Mouse (Mus musculus): Measurements from ENCODE around the gene Nprl3. TPM values are rescaled to one million over a fixed set of nuclear protein-coding genes. Genes with fewer than 3 reads are reported as not detected.

The Nprl3 gene
- polyA plus RNA-seq, 2 experiments = 29.4 to 88.8 TPM

- H3K9ac ChIP-seq (ENCODE audit: low read depth, low read length, severe bottlenecking) = peak overlapping the region; percentile 95
- peak; percentile 58 for ATAC-seq (ENCODE audit: low FRiP score, low read depth)
- peak overlapping the region; percentile 92 for H3K27ac ChIP-seq (replicated peaks; ENCODE audit: low read depth, low read length)
- no peak; the same call in 1 of the 2 replicates for TF ChIP-seq POLR2A (IDR thresholded peaks at IDR 0.05; ENCODE audit: borderline replicate concordance, extremely low read depth, insufficient read depth, insufficient read length)
- under 1% methylated on average over 38 of the region's 46 CpGs for WGBS
- peaks cover under 1% of the 10 kb centered on the region for H3K36me3 ChIP-seq (ENCODE audit: control insufficient read depth, insufficient read depth, low read length)
- DNase-seq (ENCODE audit: low spot score) = peak; percentile 80
- peak overlapping the region; percentile 85 for H3K4me2 ChIP-seq (replicated peaks; ENCODE audit: low read depth, low read length, severe bottlenecking)
- H3K27me3 ChIP-seq (ENCODE audit: control insufficient read depth, insufficient read depth, low read length) = no peaks in the 10 kb centered on the region
- no peaks in the 10 kb centered on the region for H3K9me3 ChIP-seq (ENCODE audit: control insufficient read depth, low read length)
- peak overlapping the region; percentile 95 for H3K4me3 ChIP-seq (replicated peaks; ENCODE audit: low read length)
- H3K4me1 ChIP-seq (ENCODE audit: control insufficient read depth, insufficient read depth, low read length) = peaks cover 56% of the 10 kb centered on the region
Observed at GRCm38 (mm10) chr11:32221225-32221950, 46.1 kb downstream of the Nprl3 start.

- H3K4me2 ChIP-seq (replicated peaks; ENCODE audit: low read depth, low read length, severe bottlenecking) = peak overlapping the region; percentile 85
- H3K9me3 ChIP-seq (ENCODE audit: control insufficient read depth, low read length) = no peaks in the 10 kb centered on the region
- H3K27me3 ChIP-seq (ENCODE audit: control insufficient read depth, insufficient read depth, low read length) = no peaks in the 10 kb centered on the region
- H3K9ac ChIP-seq (ENCODE audit: low read depth, low read length, severe bottlenecking) = peak overlapping the region; percentile 95
- peak overlapping the region; percentile 95 for H3K4me3 ChIP-seq (replicated peaks; ENCODE audit: low read length)
- ATAC-seq (ENCODE audit: low FRiP score, low read depth) (no peak), DNase-seq (ENCODE audit: low spot score) (no peak)
- H3K36me3 ChIP-seq (ENCODE audit: control insufficient read depth, insufficient read depth, low read length) = peaks cover 7% of the 10 kb centered on the region
- WGBS = 35% methylated on average over 10 of the region's 10 CpGs
- H3K4me1 ChIP-seq (ENCODE audit: control insufficient read depth, insufficient read depth, low read length) = peaks cover 52% of the 10 kb centered on the region
- no peak overlapping the region; the same call in 1 of the 2 replicates for H3K27ac ChIP-seq (replicated peaks; ENCODE audit: low read depth, low read length)
- TF ChIP-seq POLR2A (IDR thresholded peaks at IDR 0.05; ENCODE audit: borderline replicate concordance, extremely low read depth, insufficient read depth, insufficient read length) = no peak
Observed at GRCm38 (mm10) chr11:32220607-32221224, 46.8 kb downstream of the Nprl3 start.

GRCm38 (mm10) chr11:32219287-32219686, 48.2 kb downstream of the Nprl3 start:
- H3K9me3 ChIP-seq (ENCODE audit: control insufficient read depth, low read length) = no peaks in the 10 kb centered on the region
- ATAC-seq (ENCODE audit: low FRiP score, low read depth) (no peak), DNase-seq (ENCODE audit: low spot score) (no peak)
- 91% methylated on average over 10 of the region's 10 CpGs for WGBS
- H3K27ac ChIP-seq (replicated peaks; ENCODE audit: low read depth, low read length) = no peak overlapping the region
- H3K4me2 ChIP-seq (replicated peaks; ENCODE audit: low read depth, low read length, severe bottlenecking) = no peak overlapping the region
- no peak for TF ChIP-seq POLR2A (IDR thresholded peaks at IDR 0.05; ENCODE audit: borderline replicate concordance, extremely low read depth, insufficient read depth, insufficient read length)
- H3K4me1 ChIP-seq (ENCODE audit: control insufficient read depth, insufficient read depth, low read length) = peaks cover 39% of the 10 kb centered on the region
- peaks cover 22% of the 10 kb centered on the region for H3K36me3 ChIP-seq (ENCODE audit: control insufficient read depth, insufficient read depth, low read length)
- H3K4me3 ChIP-seq (replicated peaks; ENCODE audit: low read length) = no peak overlapping the region
- H3K9ac ChIP-seq (ENCODE audit: low read depth, low read length, severe bottlenecking) = no peak overlapping the region
- H3K27me3 ChIP-seq (ENCODE audit: control insufficient read depth, insufficient read depth, low read length) = no peaks in the 10 kb centered on the region

- DNase-seq (ENCODE audit: low spot score) = no peak
- ATAC-seq (ENCODE audit: low FRiP score, low read depth) = no peak
- 0 out of 2 replicates have a peak overlapping the region, but pooled peaks have one; percentile 5 for H3K9ac ChIP-seq (ENCODE audit: low read depth, low read length, severe bottlenecking)
Observed at GRCm38 (mm10) chr11:32218501-32219050, 48.9 kb downstream of the Nprl3 start.

GRCm38 (mm10) chr11:32216851-32217250, 50.7 kb downstream of the Nprl3 start:
- Histone ChIP-seq H3K36me3 (ENCODE audit: control insufficient read depth, insufficient read depth, low read length) (peaks cover 46% of the 10 kb centered on the region), H3K4me2 (replicated peaks; ENCODE audit: low read depth, low read length, severe bottlenecking) (no peak overlapping the region), H3K27me3 (ENCODE audit: control insufficient read depth, insufficient read depth, low read length) (no peaks in the 10 kb centered on the region), H3K4me1 (ENCODE audit: control insufficient read depth, insufficient read depth, low read length) (peaks cover 23% of the 10 kb centered on the region), H3K27ac (replicated peaks; ENCODE audit: low read depth, low read length) (no peak overlapping the region), H3K4me3 (replicated peaks; ENCODE audit: low read length) (no peak overlapping the region), H3K9me3 (ENCODE audit: control insufficient read depth, low read length) (no peaks in the 10 kb centered on the region), H3K9ac (ENCODE audit: low read depth, low read length, severe bottlenecking) (no peak overlapping the region)
- peak; percentile 30; the same call in 1 of the 2 replicates for ATAC-seq (ENCODE audit: low FRiP score, low read depth)
- peak; percentile 63 for DNase-seq (ENCODE audit: low spot score)
- no peak for TF ChIP-seq POLR2A (IDR thresholded peaks at IDR 0.05; ENCODE audit: borderline replicate concordance, extremely low read depth, insufficient read depth, insufficient read length)
- 26% methylated on average over 8 of the region's 8 CpGs for WGBS

More at GRCm38 (mm10) chr11:32218501-32219050, 48.9 kb downstream of the Nprl3 start:
- Histone ChIP-seq H3K4me3 (replicated peaks; ENCODE audit: low read length) (no peak overlapping the region), H3K27ac (replicated peaks; ENCODE audit: low read depth, low read length) (peak overlapping the region; percentile 38), H3K4me1 (ENCODE audit: control insufficient read depth, insufficient read depth, low read length) (peaks cover 32% of the 10 kb centered on the region), H3K4me2 (replicated peaks; ENCODE audit: low read depth, low read length, severe bottlenecking) (no peak overlapping the region), H3K27me3 (ENCODE audit: control insufficient read depth, insufficient read depth, low read length) (no peaks in the 10 kb centered on the region), H3K9me3 (ENCODE audit: control insufficient read depth, low read length) (no peaks in the 10 kb centered on the region), H3K36me3 (ENCODE audit: control insufficient read depth, insufficient read depth, low read length) (peaks cover 29% of the 10 kb centered on the region)
- 52% methylated on average over 6 of the region's 6 CpGs for WGBS
- no peak for TF ChIP-seq POLR2A (IDR thresholded peaks at IDR 0.05; ENCODE audit: borderline replicate concordance, extremely low read depth, insufficient read depth, insufficient read length)
